Mouse (Mus musculus) liver, adult 2 months (tissue): ENCODE results near the gene a.

Experiments
- CTCF ChIP-seq: fragments of 200-500 bp; IDR thresholded peaks from 2 replicates; pipeline ENCODE4 v1.5.1; 2011; ENCODE audit warnings: low read depth, low read length, control low read depth
- POLR2A ChIP-seq: fragments of 200-500 bp; IDR thresholded peaks from 2 replicates; pipeline ENCODE4 v1.6.1; 2011; ENCODE audit warnings: low read length, control low read depth; ENCODE audit not compliant: insufficient read depth; ENCODE audit errors: extremely low read depth

- TF ChIP-seq CTCF (no peak), POLR2A (no peak)
Measured at GRCm38 (mm10) chr2:155080179-155080530, 289.0 kb downstream of the a start.
